Mouse (Mus musculus) cerebellum, adult (tissue): Measurements from ENCODE around the gene Acot5.
"Not testable (repeated sequence)": the region's sequence is repeated elsewhere in the genome, so short reads cannot be mapped to it uniquely, and the experiment has no call there.

Experiments
- ATAC-seq: cut with Nextera tagmentation; 2 replicates; pipeline ENCODE4 v1.9.2; 2017; ENCODE audit warnings: mild to moderate bottlenecking, moderate library complexity, mixed read lengths; ENCODE audit not compliant: insufficient number of reproducible peaks, low FRiP score, low TSS enrichment

Acot5 gene

DNA sequence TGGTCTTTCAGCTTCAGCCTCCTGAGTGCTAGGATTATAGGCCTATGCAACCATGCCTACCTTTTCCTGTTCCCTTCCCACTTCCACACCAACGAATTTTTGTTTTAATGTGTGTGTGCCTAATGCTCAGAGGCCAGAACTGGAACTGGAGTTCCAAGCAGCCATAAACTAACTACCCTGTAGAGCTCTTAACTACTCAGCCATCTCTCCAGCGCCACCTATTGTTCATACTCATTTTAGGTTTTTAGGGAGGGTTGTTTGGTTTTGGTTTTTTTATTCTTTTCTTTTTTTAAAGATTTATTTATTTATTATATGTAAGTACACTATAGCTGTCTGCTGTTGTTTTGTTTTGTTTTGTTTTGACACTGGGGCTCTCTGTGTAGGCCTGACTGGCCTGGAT, 8.2 kb upstream of the Acot5 start:
- ATAC-seq, result no peak

DNA sequence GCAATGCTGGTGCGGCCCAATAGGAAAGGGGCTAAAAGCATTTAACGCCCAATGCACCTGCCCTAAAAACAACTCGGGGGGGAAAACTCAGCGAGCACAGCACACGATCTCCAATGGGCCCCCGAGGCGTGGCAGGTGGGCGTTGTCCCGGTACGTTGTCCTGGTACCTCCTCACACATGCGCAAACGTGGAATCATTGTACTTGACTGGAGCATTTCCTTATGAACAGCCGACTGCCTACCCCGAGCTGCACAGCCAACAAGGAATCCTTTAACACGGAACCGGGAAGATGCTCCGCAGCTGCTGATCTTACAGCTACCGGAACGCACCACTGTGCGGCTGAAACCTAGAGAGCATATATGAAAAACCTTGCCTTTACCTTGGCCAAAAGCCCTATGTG, 6.8 kb upstream of the Acot5 start:
- no peak for ATAC-seq

DNA sequence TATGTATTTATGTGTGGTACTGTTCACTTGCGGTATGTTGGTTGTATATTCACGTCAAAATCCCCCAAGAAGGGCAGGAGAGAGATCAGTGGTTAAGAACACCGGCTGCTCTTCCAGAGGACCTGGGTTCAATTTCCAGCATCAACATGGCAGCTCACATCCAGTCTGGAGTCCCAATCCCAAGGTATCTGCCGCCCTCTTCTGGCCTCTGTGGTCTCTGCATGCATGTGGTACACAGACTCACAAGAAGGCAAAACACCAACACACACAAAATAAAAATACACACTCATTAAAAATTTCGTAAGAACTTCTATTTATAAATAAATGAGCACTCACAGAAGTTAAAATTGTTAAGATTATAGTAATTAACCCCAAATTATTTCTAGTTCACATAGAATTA, 5.9 kb upstream of the Acot5 start:
- no peak for ATAC-seq

DNA sequence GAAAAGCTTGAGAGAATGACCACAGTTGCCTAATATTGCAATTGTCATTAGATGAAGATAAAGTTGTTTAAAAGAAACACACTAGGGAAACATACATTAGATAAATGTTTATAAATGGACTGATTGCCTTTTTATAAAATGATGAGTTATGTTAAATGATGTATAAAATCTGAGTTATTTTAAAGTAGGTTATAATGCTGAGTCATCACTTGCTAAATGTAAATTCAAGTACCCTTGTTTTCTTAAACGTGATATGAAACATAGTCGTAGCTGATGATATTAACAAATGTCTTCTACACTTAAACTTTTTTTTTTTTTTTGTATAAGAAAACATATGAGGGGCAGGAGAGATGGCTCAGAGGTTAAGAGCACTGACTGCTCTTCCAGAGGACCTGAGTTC, 5.3 kb upstream of the Acot5 start:
- ATAC-seq, result no peak

DNA sequence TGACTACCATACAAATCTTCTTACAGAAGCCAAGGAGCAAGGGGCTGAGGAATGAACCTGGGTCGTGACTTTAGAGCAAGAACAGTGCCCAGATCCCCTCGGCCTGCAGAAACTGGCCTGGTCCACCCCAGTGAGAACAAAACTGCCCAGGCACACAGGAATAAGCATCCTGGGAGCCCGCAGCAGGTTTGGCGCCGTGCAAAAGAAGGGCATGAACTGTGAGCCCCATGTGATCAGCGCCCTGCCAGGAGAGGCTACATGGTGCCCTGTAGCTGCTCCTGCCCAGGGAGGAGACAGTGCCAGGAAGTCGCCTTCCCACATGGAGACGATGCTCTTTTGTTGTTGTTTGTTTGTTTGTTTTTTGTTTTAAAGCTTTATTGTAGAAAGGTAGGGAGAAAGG, 4.5 kb upstream of the Acot5 start:
- ATAC-seq, result no peak

DNA sequence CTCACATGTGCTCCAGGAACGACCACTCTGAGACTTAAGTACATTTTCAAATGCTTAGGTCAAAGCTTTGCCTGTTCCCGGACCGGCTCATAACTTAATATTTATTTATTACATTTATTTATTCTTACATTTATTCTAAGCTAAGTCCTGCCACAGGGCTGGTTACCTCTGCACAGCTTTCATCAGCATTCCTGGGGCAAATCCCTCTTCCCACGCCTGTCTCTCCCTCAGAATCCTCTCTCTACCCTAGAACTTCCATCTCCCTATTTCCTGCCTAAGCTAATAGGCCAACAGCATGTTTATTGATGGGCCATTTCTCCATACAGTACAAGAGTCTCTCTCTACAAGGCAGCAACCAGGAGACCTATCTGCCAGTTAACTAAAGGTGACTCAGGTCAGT, 1.4 kb upstream of the Acot5 start:
- ATAC-seq, result no peak

DNA sequence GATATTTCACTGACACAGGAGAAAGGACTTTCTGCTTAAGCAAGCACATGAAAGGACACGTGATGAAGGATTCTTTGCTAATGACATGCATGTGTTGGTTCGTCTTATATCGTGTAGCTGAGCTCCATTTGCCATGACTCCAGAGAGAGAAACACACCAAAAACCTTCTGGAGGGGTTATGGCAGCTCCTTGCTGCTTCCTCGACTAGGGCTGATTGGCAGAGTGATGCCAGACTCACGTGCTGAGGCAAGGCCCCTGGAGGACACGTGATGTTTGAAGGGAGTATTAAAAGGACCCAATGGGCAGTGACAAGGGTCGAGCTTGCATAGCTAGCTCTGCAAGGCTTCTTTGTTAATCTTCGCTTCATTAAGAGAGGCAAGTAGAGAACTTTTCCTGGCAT, 829 bp upstream of the Acot5 start:
- no peak for ATAC-seq

DNA sequence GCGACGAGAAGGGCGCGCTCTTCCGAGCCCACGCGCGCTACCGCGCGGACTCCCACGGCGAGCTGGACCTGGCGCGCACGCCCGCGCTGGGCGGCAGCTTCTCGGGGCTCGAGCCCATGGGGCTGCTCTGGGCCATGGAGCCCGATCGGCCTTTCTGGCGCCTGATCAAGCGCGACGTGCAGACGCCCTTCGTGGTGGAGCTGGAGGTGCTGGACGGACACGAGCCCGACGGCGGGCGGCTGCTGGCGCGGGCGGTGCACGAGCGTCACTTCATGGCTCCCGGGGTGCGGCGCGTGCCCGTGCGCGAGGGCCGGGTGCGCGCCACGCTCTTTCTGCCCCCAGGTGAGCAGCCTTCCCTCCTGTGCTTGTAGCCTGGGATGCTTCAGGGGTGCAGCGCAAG, 457 bp downstream of the Acot5 start:
- ATAC-seq, result not testable (repeated sequence)

DNA sequence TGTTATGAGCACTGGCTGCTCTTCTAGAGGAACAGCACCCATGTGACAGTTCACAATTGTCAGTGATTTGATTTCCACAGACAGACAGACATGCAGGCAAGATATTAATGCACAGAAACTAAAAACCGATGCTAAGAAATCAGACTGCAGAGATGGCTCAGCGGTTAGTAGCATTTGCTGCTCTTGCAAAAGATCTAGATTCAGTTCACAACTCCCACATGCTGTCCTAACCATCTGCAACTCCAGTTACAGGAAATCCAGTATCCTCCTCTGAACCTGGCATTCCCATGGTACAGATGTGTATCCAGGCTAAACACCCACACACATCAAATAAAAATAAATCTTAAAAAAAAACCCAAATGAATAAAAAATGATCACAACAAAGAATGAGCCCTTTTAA, 2.6 kb downstream of the Acot5 start:
- ATAC-seq, result no peak

DNA sequence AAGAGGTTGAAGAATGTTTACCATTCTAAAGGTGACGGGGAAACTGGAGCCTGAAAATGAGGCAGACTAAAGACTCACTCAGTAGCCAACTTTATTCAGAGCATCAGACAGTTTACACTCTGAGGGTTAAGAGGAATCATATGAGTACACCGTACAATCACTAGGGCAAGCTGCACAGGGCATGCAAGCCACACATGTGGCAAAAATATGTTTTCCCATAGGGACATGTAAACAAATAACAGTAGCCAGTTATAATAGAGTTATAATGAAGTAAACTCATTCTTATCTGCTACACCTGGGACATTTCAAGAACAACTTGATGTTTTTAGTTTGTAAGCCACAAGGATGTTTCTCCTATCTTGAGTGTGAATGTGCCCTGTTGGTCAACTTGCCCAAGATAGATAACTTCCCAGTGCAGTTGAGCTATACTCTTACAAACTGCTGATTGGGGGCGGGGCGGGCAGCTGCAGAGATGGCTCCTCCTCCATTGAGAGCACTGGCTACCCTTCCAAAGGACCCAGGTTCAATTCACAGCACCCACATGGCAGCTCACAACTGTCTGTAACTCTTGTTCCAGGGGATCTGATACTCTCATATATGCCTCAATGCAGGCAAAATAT, 8.4 kb downstream of the Acot5 start:
- ATAC-seq, result no peak

DNA sequence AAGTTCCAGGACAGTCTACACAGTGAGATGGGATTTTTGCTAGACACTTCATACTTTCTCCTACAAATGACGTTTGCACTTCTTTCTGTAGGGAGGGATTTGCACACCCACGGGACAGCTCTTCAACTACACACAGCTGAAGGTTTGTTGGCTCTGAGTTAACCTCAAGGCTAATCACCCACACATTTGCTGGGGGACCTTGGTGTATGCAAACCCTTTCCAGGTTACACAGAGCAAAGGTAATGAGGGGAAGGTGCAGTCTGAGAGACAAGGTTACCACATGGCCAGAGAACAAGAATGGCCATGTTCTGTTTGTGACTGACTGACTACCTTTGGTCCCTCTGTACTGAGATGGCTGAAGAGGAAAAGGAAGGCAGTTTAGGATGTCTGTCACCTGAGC, 14.7 kb downstream of the Acot5 start:
- ATAC-seq, result no peak

DNA sequence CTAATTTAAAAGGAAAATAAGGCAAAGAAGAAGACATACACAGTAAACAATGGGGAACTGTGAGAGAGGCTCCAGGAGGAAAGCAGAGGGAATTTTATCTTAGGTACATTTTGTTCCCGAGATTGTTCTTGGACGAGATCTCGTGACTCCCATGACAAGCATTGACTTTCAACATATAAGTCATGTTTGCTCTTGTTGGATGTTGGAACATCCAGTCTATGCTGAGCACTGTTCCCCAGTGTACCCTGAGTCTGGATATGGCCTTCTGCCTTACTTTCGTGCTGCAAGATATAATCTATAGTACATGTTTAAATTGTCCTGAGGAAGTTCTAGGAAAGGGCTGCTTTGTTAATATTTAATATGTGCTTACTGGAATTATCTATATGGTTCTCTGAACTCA, 15.5 kb downstream of the Acot5 start:
- no peak for ATAC-seq

DNA sequence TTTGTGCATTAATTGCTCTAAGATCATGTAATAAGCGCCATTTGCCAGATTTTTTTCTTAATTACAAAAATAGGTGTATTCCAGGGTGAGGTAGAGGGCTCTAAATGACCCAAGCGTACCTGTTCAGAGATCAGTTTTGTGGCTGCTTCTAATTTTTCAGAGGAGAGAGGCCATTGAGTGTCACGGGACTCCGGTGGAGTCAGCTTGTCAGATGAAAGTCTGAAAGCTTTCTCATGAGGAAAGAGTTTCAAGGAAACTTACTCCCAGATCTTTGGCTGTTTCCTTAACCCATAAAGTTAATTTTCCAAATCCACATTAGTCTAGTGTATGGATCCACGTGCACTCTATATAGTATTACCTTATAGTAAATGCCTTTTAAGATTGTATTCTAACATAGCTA, 25.5 kb downstream of the Acot5 start:
- not testable (repeated sequence) for ATAC-seq

DNA sequence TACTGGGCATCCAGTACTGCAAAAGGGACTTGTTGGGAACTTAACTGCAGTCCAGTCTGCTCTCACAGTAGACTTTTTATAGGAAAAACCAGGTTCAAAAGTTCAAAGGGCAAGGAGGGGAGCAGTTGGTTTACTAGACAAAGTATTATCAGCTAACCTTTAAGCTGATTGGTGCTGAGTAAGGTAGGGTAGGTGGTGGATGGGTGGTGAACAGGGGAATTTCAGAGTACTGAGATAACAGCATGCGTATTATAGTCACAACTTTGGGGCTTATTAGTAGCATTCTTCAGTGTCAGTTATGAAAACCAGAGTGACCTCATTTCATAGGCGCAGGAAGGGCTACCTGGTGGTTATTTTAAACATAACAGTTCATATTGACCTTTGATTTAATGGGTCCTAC, 30.5 kb downstream of the Acot5 start:
- no peak for ATAC-seq

DNA sequence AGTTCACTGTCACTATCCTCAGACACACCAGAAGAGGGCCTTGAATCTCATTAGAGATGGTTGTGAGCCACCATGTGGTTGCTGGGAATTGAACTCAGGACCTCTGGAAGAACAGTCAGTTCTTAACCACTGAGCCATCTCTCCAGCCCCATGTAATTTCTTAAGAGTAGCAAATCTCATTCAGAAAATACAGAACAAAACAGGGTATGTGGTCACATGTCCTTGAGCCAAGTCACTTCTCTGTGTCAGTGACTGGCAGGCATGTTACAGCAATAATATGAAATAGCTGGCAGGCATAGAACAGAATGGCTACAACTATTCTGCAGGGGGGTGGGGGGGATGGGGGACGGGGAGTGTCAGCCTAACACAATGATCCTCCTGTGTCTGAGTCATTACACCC, 30.9 kb downstream of the Acot5 start:
- no peak for ATAC-seq

DNA sequence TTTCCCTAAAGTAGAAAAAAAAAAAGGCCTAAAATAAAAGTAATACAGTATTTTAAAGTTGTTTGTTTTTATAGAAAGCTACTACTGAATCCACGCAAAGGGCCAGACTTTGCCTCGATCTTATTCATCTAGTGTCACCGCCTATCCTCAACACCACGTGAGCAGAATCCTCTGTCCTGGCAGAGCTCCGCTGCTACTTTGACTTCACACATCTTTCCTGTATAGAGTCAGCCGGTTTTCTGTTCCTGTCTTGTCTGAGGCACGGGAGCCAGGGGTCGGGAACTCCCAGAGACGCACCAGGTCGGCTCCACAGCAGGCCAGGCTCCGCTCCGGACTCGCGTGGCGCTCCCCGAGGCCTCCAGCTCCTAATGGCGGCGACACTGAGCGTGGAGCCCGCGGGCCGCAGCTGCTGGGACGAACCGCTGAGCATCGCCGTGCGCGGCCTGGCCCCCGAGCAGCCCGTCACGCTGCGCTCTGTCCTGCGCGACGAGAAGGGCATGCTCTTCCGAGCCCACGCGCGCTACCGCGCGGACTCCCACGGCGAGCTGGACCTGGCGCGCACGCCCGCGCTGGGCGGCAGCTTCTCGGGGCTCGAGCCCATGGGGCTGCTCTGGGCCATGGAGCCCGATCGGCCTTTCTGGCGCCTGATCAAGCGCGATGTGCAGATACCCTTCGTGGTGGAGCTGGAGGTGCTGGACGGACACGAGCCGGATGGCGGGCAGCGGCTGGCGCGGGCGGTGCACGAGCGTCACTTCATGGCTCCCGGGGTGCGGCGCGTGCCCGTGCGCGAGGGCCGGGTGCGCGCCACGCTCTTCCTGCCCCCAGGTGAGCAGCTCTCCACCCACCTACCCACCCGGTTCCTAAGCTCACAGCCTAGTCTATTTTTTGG, 31.7 kb downstream of the Acot5 start, which contains the start of gene Acot6:
Gene Acot6, plus strand, starts transcription at position 51 of the 889 bp plus-strand sequence.
- ATAC-seq, result peak; percentile 49; the same call in 1 of the 2 replicates

DNA sequence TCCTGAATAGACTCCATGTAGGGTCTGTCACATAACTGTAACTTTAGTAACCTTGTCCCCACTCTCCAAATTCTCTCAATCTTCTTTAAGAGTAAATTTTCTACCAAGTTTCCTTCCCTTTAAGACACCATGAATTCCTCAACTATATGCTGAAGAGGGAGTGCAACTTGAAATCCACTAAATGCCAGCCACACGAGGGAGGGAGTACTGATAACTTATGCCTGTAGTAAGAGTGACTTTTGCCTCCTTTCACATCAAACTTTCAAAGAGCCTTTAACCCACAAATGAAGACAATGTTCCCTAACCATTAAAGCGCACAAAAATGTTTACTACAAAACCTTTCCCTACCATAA, 32.3 kb downstream of the Acot5 start:
- ATAC-seq, result no peak

DNA sequence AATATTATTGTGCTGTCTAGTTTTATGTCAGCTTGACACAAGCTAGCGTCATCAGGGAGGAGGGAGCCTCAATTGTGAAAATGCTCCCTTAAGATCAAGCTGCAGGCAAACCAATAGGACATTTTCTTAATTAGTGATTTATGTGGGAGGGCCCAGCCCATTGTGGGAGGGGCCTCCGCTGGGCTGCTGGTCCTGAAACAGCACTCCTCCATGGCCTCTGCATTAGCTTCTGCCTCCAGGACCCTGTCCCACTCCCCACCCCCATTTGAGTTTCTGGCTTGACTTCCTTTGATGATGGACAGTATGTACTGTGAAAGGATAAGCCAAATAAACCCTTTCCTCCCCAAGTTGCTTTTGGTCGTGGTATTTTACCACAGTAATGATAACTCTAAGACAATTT, 37.9 kb downstream of the Acot5 start:
- ATAC-seq, result no peak

DNA sequence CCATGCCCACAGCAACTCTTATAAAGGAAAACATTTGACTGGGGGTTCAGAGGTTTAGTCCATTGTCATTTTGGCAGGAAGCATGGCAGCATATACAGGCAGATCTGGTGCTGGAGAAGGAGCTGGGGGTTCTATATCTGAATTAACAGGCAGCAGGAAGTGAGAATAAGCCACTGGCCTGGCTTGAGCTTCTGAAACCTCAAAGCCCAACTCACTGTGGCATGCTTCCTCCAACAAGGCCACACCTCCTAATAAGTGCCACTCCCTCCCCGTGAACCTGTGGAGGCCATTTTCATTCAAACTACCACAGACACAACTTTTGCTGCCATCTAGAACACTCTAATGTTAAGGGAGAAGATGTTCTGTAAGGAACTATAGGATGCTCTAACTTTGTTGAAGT, 38.6 kb downstream of the Acot5 start:
- no peak for ATAC-seq

DNA sequence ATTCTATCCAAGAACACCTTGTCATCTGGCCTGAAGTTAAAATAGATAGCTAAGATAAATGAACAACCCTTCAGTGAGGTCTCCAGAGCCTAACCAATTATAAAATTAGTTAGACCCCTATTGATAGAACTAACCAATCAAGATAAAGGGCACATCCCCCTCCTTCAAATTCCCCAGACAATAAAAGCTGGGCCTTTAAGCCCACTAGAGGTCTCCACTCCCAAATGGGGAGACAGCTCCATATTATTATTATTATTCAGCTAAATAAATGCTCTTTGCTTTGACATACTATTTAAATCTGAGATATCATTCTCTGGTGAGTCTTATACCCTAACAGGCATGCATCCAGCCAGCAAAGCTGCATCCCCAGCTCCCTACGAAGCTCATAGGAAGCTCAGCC, 40.8 kb downstream of the Acot5 start:
- no peak for ATAC-seq

DNA sequence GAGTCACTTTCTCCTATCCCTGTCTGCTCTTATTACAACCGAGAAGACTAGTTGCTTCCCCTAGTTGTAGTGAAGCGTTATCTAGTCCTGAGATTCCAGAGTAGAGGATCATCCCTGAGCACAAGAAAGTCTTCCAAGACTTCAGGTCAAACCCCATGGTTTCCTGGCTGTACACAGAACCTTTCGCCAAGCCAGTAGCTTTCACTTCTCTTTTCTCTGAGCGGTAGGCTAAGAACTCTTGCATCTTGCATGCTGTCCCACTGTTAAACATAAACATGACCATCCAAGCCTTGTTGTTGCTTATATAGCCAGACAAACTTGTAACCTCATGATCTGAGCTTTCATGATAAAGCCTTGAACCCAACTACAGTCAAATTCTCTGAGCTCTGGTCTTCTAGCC, 41.7 kb downstream of the Acot5 start:
- ATAC-seq, result no peak

DNA sequence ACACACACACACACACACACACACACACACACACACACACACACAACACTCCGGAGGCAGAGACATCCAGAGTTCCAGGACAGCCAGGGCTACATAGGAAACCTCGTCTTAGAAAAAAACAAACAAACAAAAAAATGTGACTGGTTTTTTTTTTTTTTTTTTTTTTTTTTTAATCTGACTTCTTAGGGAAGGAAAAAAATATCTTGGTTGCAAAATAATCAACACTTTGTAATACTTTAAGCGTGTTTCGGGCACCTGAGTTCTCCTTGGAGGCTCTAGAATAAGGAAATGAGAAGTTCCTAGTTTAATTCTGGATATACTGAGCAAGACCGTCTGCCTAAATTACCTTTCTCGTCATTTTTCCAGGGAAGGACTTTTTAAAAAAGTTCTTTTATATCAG, 44.6 kb downstream of the Acot5 start:
- ATAC-seq, result no peak
